Mouse (Mus musculus): ENCODE data around the gene Slc17a5.

- TF ChIP-seq GATA1 (IDR thresholded peaks at IDR 0.05; ENCODE audit: borderline replicate concordance, low read length) (no peak), FLI1 (IDR thresholded peaks at IDR 0.05; ENCODE audit: low read length) (no peak)
Observed at GRCm38 (mm10) chr9:78501284-78501683, 86.6 kb downstream of the Slc17a5 start.
